Mouse (Mus musculus) brain, embryonic 14.5 days (tissue): ENCODE data around the gene Tmem219.
A peak's percentile ranks its signal among the peaks of the same experiment; 100 is the strongest.

Source experiments
- CTCF ChIP-seq: fragments of 200-500 bp; IDR thresholded peaks from 2 replicates; pipeline ENCODE4 v1.5.1; 2012; ENCODE audit warnings: inconsistent platforms, mild to moderate bottlenecking, moderate library complexity, borderline replicate concordance; ENCODE audit not compliant: insufficient read depth, insufficient read length; ENCODE audit errors: extremely low read depth
- POLR2A ChIP-seq: fragments of 200-500 bp; IDR thresholded peaks from 2 replicates; pipeline ENCODE4 v1.6.1; 2012; ENCODE audit warnings: mild to moderate bottlenecking, inconsistent platforms, borderline replicate concordance; ENCODE audit not compliant: poor library complexity, insufficient read depth, insufficient read length, severe bottlenecking; ENCODE audit errors: extremely low read depth

GRCm38 (mm10) chr7:126928384-126929037 lies 5.8 kb upstream of the Tmem219 start, which contains the start of gene Kctd13:
- peak; percentile 90 for TF ChIP-seq POLR2A
- no peak for TF ChIP-seq CTCF
